Mouse (Mus musculus) mouse embryonic stem cell (cell line): ENCODE data around the gene Olfr1412.

Experiments used
- in situ Hi-C, 2 experiments: fragments of 300-500 bp; cut with MboI; formaldehyde crosslinking; loops; 1 replicate in 1 of 2; 3 replicates in 1 of 2; pipeline ENCODE4 v1.14.3; 2019 to 2020; ENCODE audit warnings: low sequenced_read_pairs in 2 of 2, low pct_unique_long_range_greater_than_20kb in 1 of 2, mixed read lengths in 1 of 2; ENCODE audit not compliant: unreplicated experiment in 1 of 2

The Olfr1412 gene

DNA sequence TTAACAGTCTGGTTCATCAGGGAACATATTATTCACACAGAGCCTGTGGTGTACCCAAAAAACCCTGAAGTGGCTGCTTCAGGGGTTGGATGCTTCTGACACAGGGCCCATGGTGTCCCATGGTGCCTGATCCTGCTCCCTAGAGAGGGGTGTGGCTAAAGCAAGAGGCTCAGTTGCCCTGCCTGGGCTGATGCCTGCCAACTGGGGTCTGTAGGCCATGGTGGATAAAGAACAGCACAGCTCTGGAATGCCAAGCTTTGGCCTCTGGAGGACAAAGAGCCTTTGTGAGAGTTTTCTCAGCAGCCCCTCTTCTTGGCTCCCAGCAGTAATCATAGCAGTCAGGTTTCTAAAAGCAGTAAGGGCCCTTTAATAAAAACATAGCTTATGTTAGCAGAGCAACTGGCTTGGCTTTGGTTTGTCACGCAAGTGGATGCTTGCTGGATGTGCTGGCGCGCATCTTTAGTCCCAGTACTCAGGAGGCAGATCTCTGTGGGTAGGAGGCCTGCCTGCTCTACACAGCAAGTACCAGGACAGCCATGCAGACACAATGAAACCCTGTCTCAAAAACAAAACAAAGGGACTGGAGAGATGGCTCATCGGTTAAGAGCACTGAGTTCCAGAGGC, 49.5 kb downstream of the Olfr1412 start:
- in situ Hi-C loops, result no loop called here

DNA sequence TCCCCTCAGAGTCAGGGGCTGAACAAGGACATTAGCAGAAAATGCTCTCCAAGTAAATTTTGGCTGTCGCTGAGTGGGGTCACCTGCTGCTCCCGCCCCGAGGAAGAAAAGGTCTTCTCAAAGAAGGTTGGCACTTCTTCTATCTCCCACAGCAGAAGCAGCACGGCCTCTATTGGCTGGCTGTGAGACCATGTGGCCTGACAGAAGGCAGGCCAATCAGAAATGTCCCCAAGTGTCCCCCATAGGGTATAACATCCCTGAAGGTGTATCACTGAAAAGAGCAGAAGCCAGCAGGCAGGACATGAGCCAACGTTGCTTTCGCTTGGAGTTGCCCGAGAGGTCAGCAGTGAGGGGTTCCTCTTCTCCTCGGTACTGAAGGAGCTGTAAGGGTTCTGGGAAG, 50.4 kb downstream of the Olfr1412 start:
- in situ Hi-C loops, result no loop called here

DNA sequence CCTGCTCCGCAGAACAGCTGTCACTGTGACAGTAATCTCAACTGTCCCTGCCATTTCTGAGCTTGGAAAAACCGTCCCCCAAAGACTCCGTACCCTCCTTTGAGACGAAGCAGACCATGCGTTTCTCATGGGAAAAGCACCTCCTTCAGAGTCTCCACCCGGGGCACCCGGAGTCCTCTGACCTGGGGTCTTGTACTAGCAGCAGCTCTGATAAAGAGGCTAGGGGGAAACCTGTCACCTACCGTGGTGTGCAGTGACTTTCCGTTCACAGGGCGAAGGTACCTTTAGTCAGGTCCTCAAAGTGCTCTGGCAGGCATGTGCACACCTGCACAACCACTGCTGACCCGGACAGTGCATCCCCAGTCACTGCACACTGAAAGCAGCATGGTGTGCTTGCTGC, 51.1 kb downstream of the Olfr1412 start:
- in situ Hi-C loops, result no loop called here

DNA sequence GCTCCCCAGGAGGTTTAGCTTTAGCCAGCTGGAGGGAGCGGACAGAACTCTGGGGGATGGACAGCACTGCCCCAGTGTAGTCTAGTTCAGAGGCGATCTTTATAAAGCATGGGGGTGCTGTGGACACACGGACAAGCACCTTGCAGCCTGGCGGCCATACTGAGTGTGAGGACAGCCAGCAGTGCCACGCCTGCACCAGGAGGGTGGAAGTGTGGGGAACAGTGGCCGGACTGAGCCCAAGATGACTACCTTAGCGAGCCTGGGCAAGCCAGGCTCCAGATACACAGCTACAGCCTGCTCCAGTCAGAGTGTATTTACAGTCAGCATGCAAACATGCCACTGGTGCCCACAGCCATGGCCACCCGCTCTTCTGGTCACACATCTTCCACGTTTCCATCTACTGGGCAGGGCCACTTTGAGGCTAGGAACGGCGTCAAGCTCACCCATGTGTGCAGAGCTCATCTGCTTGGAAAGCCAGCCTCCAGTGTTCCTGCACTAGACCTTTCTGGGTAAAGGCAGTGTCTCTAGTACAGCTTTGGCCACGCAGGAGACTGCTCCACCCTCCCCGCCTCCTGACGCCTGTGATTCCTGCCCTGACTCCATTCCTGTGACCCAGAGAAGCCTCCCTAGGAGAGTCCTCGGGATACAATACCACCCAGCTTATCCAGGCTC, 52.1 kb downstream of the Olfr1412 start:
- in situ Hi-C loops, result no loop called here

DNA sequence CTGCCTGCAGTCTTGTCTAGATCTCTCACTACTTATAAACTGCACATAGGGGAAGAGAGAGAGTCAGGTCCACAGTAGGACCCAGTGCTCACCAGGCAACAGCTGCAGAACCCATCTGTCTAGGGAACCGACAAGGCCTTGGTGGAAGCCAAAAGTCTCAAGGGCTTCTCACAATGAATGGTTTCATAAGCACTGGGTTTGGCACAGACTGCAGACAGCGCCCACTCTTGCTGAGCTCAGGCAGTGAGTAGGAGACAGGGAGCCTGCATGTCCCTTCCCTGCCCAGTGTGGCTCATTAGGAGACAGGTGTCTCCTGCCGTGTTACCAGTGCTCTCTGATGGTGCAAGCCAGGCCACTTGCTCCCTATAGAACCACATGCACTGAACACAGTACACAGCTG, 52.6 kb downstream of the Olfr1412 start:
- in situ Hi-C loops, result no loop called here

DNA sequence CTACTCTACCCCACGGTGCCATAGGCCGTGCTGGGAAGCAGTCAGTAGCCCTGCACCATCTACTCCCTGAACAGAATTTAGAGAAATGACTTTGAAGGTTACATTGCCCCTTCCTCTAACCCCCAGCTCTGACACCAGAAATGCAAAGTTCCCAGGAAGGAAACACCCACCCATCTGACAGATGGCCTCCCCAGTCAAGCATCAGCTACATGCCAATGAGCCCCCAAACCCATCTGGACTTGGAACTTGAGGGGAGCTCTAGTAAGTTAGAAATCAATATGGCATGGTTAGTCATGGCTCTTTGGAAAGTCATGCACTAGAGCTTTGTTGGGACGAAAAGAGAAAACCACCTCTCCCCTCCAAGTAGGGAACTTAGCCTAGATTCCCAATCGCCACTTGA, 53.2 kb downstream of the Olfr1412 start:
- in situ Hi-C loops, result no loop called here

DNA sequence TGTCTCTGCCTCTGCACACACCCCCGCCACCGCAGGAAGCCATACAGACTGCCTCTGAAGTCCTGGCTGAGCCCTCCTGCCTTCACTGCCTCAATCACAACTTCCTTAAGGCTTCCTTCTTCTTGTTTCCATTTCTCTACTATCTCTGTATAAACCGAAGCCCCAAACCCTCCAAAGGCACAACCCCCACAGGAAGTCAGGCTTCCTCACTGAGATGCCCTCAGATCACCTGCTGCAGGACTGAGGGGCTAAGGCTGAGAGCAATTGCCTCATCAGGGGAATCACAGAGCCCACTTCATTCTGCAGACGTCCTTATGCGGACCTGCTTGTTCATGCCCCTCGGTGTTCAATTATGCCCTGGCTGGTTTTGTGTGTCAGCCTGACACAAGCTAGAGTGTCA, 54.8 kb downstream of the Olfr1412 start:
- in situ Hi-C loops, result no loop called here
